Mouse (Mus musculus): Measurements from ENCODE around the gene Itpr2.

DNA sequence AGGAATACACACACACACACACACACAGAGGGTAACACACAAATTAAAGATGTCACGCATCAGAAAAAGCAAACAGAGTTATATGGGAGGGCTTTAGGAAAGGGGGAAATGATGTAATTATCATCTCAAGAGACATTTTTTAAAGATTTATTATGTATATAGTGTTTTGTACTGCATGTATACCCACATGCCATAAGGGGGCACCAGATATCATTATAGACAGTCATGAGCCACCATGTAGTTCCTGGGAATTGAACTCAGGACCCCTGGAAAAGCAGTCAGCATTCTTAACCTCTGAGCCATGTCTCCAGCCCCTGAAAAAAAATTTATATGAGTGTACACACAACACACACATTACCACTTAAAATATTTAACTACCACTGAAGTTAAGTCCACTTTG is 42.6 kb upstream of the Itpr2 start:
- TF ChIP-seq POLR2A (IDR thresholded peaks at IDR 0.05; ENCODE audit: borderline replicate concordance, extremely low read depth, low read depth, low read length) (no peak), CTCF (IDR thresholded peaks at IDR 0.05; ENCODE audit: insufficient read depth, low read length) (no peak)
